Mouse (Mus musculus) hindbrain, postnatal 0 days (tissue): ENCODE data around the gene Gm49711. TPM values are rescaled to one million over a fixed set of nuclear protein-coding genes. Genes with fewer than 3 reads are reported as not detected.
A peak's percentile ranks its signal among the peaks of the same experiment; 100 is the strongest.

Experiments
- ATAC-seq: fragments of 200-750 bp; cut with Nextera tagmentation; 2 replicates; pipeline ENCODE4 v1.8.0; 2017; ENCODE audit warnings: mild to moderate bottlenecking, moderate TSS enrichment, moderate library complexity
- DNase-seq: peaks from one replicate; pipeline ENCODE4 v3.0.0-alpha.2; 2015; ENCODE audit warnings: low spot score
- H3K27ac ChIP-seq: fragments of 300-500 bp; sonication (generic); 2 replicates; pipeline ENCODE4 v1.5.1; 2014; ENCODE audit warnings: mild to moderate bottlenecking
- H3K27me3 ChIP-seq: fragments of 300-500 bp; sonication (generic); 2 replicates; pipeline ENCODE4 v1.6.1; 2014; ENCODE audit warnings: low read length, mixed read lengths; ENCODE audit not compliant: insufficient read depth
- H3K36me3 ChIP-seq: fragments of 300-500 bp; sonication (generic); 2 replicates; pipeline ENCODE4 v1.6.1; 2014; ENCODE audit warnings: low read length, mixed read lengths; ENCODE audit not compliant: insufficient read depth
- H3K4me1 ChIP-seq: fragments of 300-500 bp; sonication (generic); 2 replicates; pipeline ENCODE4 v1.6.1; 2014; ENCODE audit warnings: antibody characterized with exemption, low read length, mixed read lengths; ENCODE audit not compliant: insufficient read depth
- H3K4me2 ChIP-seq: fragments of 300-500 bp; sonication (generic); 2 replicates; pipeline ENCODE4 v1.6.1; 2014; ENCODE audit warnings: low read depth, mild to moderate bottlenecking, low read length, moderate library complexity, mixed read lengths
- H3K4me3 ChIP-seq: fragments of 300-500 bp; sonication (generic); 2 replicates; pipeline ENCODE4 v1.5.1; 2014; ENCODE audit warnings: low read length
- H3K9ac ChIP-seq: fragments of 300-500 bp; sonication (generic); replicated peaks from 2 replicates; pipeline ENCODE4 v1.6.1; 2014; ENCODE audit warnings: mild to moderate bottlenecking, low read length, moderate library complexity, mixed read lengths
- H3K9me3 ChIP-seq: fragments of 300-500 bp; sonication (generic); 2 replicates; pipeline ENCODE4 v1.6.1; 2016; ENCODE audit warnings: low read length, mixed read lengths
- CTCF ChIP-seq: IDR thresholded peaks from 2 replicates; pipeline ENCODE4 v1.5.1; 2016; ENCODE audit warnings: antibody characterized with exemption, control low read depth, low read depth
- WGBS: fragments of 180-500 bp; shearing (Covaris S2); extraction: QIAGEN DNeasy Blood & Tissue Kit; methylation state at CpG from one replicate; pipeline ENCODE4 v1.1.7; 2014; 5-methylcytosine and 5-hydroxymethylcytosine counted together
- polyA plus RNA-seq: library from polyadenylated mRNA; unstranded; fragments of >200 nt; fragmentation: Nextera tagmentation; extraction: Ambion mirVana; gene quantifications from 2 replicates; pipeline ENCODE4 v1.2.1, GENCODE M21; 2015
- total RNA-seq: library from RNA; depleted of rRNA; stranded (reverse); fragments of >200 nt; gene quantifications from 2 replicates; pipeline ENCODE4 v1.2.3, GENCODE M21; 2014; rRNA removed

Gene Gm49711
- total RNA-seq (not detected in 2 replicates), polyA plus RNA-seq (0.58 and 0.82 TPM in 2 replicates)

- Histone ChIP-seq H3K4me2 (peak within 1 kb of the TSS; percentile 79), H3K27ac (peak within 1 kb of the TSS; percentile 85), H3K27me3 (no peaks in the 10 kb centered on the region), H3K4me1 (peaks cover 15% of the 10 kb centered on the region; the same call in 1 of the 2 replicates), H3K36me3 (no peaks in the 10 kb centered on the region), H3K9ac (peak within 1 kb of the TSS; percentile 80), H3K9me3 (no peaks in the 10 kb centered on the region), H3K4me3 (peak within 1 kb of the TSS; percentile 93)
- under 1% methylated on average over 67 of the region's 99 CpGs for WGBS
- DNase-seq: peak; percentile 92
- peak; percentile 95 for ATAC-seq
- TF ChIP-seq CTCF: peak; percentile 31; the same call in 1 of the 2 replicates
These were observed at the start of gene Gm49711, which contains the start of the genes Mrps6 and Slc5a3 for GRCm38 (mm10) chr16:92057852-92058643. Gm49711 (plus strand) TSS chr16:92058316. Mrps6 (plus strand) TSS chr16:92058270. Slc5a3 (plus strand) TSS chr16:92058322.

DNA sequence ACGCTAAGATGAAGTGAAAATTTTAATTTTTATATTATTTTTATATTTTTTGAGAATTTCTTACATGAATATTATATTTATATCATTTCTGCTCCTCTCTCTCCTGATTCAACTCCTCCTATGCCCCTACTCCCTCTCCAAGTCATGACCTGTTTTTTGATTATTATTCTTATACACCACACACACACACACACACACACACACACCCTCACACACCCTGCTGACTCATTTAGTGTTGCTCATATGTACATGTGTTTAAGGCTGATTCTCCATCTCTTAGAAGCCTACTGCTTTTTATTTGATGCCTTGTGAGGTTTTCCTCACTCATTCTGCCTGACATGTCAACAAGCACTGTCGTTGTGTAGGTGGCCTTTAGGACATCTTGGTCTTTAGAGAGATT is 48.5 kb upstream of the Gm49711 start:
- H3K9me3 ChIP-seq: no peaks in the 10 kb centered on the region
- no peak overlapping the region for H3K9ac ChIP-seq
- no peak for TF ChIP-seq CTCF
- WGBS: 89% methylated on average over 2 of the region's 2 CpGs
- DNase-seq (no peak), ATAC-seq (no peak)
- H3K4me2 ChIP-seq: no peak overlapping the region
- no peak overlapping the region for H3K27ac ChIP-seq
- H3K27me3 ChIP-seq: no peaks in the 10 kb centered on the region
- no peaks in the 10 kb centered on the region for H3K4me1 ChIP-seq
- no peaks in the 10 kb centered on the region for H3K36me3 ChIP-seq
- no peak overlapping the region for H3K4me3 ChIP-seq

- Histone ChIP-seq H3K36me3 (no peaks in the 10 kb centered on the region), H3K9ac (no peak overlapping the region), H3K9me3 (no peaks in the 10 kb centered on the region), H3K27me3 (no peaks in the 10 kb centered on the region), H3K4me2 (no peak overlapping the region), H3K4me1 (peaks cover 8% of the 10 kb centered on the region; the same call in 1 of the 2 replicates), H3K27ac (no peak overlapping the region), H3K4me3 (no peak overlapping the region)
- DNase-seq (no peak), ATAC-seq (no peak)
- no peak for TF ChIP-seq CTCF
- WGBS: 90% methylated on average over 8 of the region's 8 CpGs
These were observed 41.3 kb upstream of the Gm49711 start for GRCm38 (mm10) chr16:92016792-92017191.

DNA sequence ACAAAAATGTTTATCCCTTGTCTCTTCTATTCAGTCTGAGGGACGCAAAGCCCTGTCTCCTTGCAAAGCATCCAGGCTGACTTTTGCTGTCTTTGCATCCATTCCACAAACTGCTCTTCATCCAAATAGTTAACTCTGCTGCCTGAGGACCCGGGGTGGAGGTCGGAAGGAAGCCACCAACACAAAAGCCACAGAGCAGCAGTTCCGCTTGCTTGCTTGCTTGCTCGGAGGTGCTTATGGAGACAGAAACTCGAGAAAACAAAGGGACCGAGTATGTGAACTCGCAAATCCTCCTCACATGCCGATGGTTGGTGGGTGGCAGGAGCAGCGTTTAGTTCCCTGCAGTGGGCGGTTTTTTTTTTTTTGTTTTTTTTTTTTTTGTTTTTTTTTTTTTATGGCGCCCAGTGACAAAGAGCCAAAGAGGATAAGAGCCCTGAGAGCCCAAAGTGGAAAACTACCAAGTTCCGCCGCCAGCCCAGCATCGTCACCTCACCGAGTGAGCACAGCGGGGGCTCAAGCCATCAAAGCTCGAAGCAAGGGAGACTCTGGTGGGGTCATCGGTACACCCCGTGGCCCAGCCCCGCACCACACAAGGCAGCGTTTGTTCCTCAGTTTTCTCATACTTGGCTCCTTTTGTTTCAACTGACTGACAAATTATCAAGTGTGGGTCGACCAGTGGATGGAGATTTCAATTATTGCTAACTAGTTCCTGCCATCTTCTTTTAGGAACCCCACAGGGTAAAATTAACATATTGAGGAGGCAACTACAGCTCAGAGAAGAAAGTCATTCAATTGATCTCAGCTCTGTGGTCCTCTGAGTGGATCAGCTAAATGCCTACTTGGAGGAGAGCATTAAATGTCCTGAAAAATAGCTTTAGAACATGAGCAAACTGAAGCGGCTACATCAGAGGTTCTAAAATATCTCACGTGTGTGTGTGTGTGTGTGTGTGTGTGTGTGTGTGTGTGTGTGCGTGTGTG is 38.7 kb upstream of the Gm49711 start:
- Histone ChIP-seq H3K4me3 (peak overlapping the region; percentile 34), H3K27me3 (no peaks in the 10 kb centered on the region), H3K36me3 (no peaks in the 10 kb centered on the region), H3K4me2 (peak overlapping the region; percentile 63), H3K4me1 (peaks cover 8% of the 10 kb centered on the region; the same call in 1 of the 2 replicates), H3K9me3 (no peaks in the 10 kb centered on the region), H3K9ac (peak overlapping the region; percentile 48), H3K27ac (peak overlapping the region; percentile 66)
- no peak for TF ChIP-seq CTCF
- 4% methylated on average over 26 of the region's 26 CpGs for WGBS
- DNase-seq (peak; percentile 64), ATAC-seq (peak; percentile 80)

GRCm38 (mm10) chr16:92021656-92022400 is 36.3 kb upstream of the Gm49711 start:
- no peak for DNase-seq
- Histone ChIP-seq H3K4me1 (peaks cover 8% of the 10 kb centered on the region; the same call in 1 of the 2 replicates), H3K9ac (no peak overlapping the region), H3K27ac (no peak overlapping the region), H3K27me3 (no peaks in the 10 kb centered on the region), H3K4me3 (no peak overlapping the region), H3K36me3 (no peaks in the 10 kb centered on the region), H3K9me3 (no peaks in the 10 kb centered on the region), H3K4me2 (no peak overlapping the region)
- ATAC-seq: no peak
- WGBS: 84% methylated on average over 12 of the region's 12 CpGs
- no peak for TF ChIP-seq CTCF
